Mouse (Mus musculus) adrenal gland, adult (tissue): Measurements from ENCODE around the gene Tbx2.

Experiments
- DNase-seq, 2 experiments: peaks; one replicate each; pipeline ENCODE4 v3.0.0; 2022 to 2023; ENCODE audit warnings: low spot score in 1 of 2; ENCODE audit not compliant: inconsistent age in 2 of 2

Gene Tbx2

GRCm38 (mm10) chr11:85839258-85840030, 7.1 kb downstream of the Tbx2 start:
- DNase-seq: no peak

GRCm38 (mm10) chr11:85840031-85840802, 7.9 kb downstream of the Tbx2 start:
- DNase-seq: peak; percentile 48 to 73

GRCm38 (mm10) chr11:85840803-85841145, 8.4 kb downstream of the Tbx2 start:
- peak; percentile 39 to 73 for DNase-seq

- peak; percentile 32 to 76 for DNase-seq
Measured at GRCm38 (mm10) chr11:85841211-85841681, 8.9 kb downstream of the Tbx2 start.

- peak; percentile 84 to 92 for DNase-seq
Measured at GRCm38 (mm10) chr11:85841980-85842379, 9.6 kb downstream of the Tbx2 start.

GRCm38 (mm10) chr11:85842596-85843346, 10.4 kb downstream of the Tbx2 start:
- DNase-seq: peak in 1 of 2 experiments; percentile 45

- DNase-seq: peak; percentile 88 to 94
Measured at GRCm38 (mm10) chr11:85843347-85843692, 11.0 kb downstream of the Tbx2 start.

- DNase-seq: peak; percentile 93 to 97
Measured at GRCm38 (mm10) chr11:85844144-85844965, 12.0 kb downstream of the Tbx2 start.

GRCm38 (mm10) chr11:85844971-85845370, 12.6 kb downstream of the Tbx2 start:
- DNase-seq: no peak

GRCm38 (mm10) chr11:85845921-85846320, 13.6 kb downstream of the Tbx2 start:
- peak in 1 of 2 experiments; percentile 23 for DNase-seq

GRCm38 (mm10) chr11:85846509-85846908, 14.2 kb downstream of the Tbx2 start:
- peak; percentile 52 to 70 for DNase-seq

- peak; percentile 82 to 93 for DNase-seq
Measured at GRCm38 (mm10) chr11:85849037-85849436, 16.7 kb downstream of the Tbx2 start.

GRCm38 (mm10) chr11:85850233-85850632, 17.9 kb downstream of the Tbx2 start, which contains the start of gene Gm11444:
TSS of gene Gm11444 (minus strand) at chr11:85850333.
- no peak for DNase-seq

GRCm38 (mm10) chr11:85850758-85851157, 18.4 kb downstream of the Tbx2 start:
- DNase-seq: peak; percentile 9 to 22

GRCm38 (mm10) chr11:85857997-85858698, 25.8 kb downstream of the Tbx2 start:
- no peak for DNase-seq

- peak in 1 of 2 experiments; percentile 43 for DNase-seq
Measured at GRCm38 (mm10) chr11:85864363-85864762, 32.0 kb downstream of the Tbx2 start.

- no peak for DNase-seq
Measured at GRCm38 (mm10) chr11:85876059-85876788, 43.9 kb downstream of the Tbx2 start.

GRCm38 (mm10) chr11:85884498-85884897, 52.1 kb downstream of the Tbx2 start:
- DNase-seq: no peak
